Mouse (Mus musculus): ENCODE results near the gene Cd200. TPM values are rescaled to one million over a fixed set of nuclear protein-coding genes. Genes with fewer than 3 reads are reported as not detected.

The Cd200 gene
- 4.8 and 22.2 TPM in 2 replicates for polyA plus RNA-seq (2012; ENCODE audit: low replicate concordance)

GRCm38 (mm10) chr16:45408425-45409063, at the start of gene Cd200:
TSS of gene Cd200 (minus strand) at chr16:45409053.

Other genes starting within 250 kb of the Cd200 start
- gene Btla, start 184.7 kb downstream of the Cd200 start, polyA plus RNA-seq (2012; ENCODE audit: low replicate concordance) = 3.6 and 8.2 TPM in 2 replicates
- gene Gm609, start 83.9 kb upstream of the Cd200 start, polyA plus RNA-seq (2012; ENCODE audit: low replicate concordance) = not detected in 2 replicates
- gene Gm17783, start 123.0 kb upstream of the Cd200 start, polyA plus RNA-seq (2012; ENCODE audit: low replicate concordance) = not detected in 2 replicates
- gene Slc9c1, start 126.3 kb upstream of the Cd200 start, polyA plus RNA-seq (2012; ENCODE audit: low replicate concordance) = not detected in 2 replicates
- gene Gcsam, start 201.3 kb upstream of the Cd200 start, polyA plus RNA-seq (2012; ENCODE audit: low replicate concordance) = 0.24 and 0.66 TPM in 2 replicates
- gene BC016579, start 245.0 kb upstream of the Cd200 start, polyA plus RNA-seq (2012; ENCODE audit: low replicate concordance) = not detected in 2 replicates

Measured in hematopoietic multipotent progenitor cell, adult 10-12 weeks (in vitro differentiated cells).